Mouse (Mus musculus) erythroblast, embryonic 14.5 days (primary cell): Measurements from ENCODE around the gene Dbh.

Experiments
- GATA1 ChIP-seq: IDR thresholded peaks from 2 replicates; pipeline ENCODE4 v1.6.1; 2012; ENCODE audit warnings: low read length, inconsistent platforms, mixed read lengths
- TAL1 ChIP-seq: IDR thresholded peaks from 3 replicates; pipeline ENCODE4 v1.6.1; 2012; ENCODE audit warnings: low read length, inconsistent platforms, mixed read lengths

- TF ChIP-seq GATA1 (no peak), TAL1 (no peak)
Measured at GRCm38 (mm10) chr2:27123121-27123520, 41.9 kb upstream of the Dbh start.
